Mouse (Mus musculus) brain, embryonic 14.5 days (tissue): ENCODE measurements around the gene Abhd4.

Source experiments
- CTCF ChIP-seq: fragments of 200-500 bp; IDR thresholded peaks from 2 replicates; pipeline ENCODE4 v1.5.1; 2012; ENCODE audit warnings: inconsistent platforms, mild to moderate bottlenecking, moderate library complexity, borderline replicate concordance; ENCODE audit not compliant: insufficient read depth, insufficient read length; ENCODE audit errors: extremely low read depth
- POLR2A ChIP-seq: fragments of 200-500 bp; IDR thresholded peaks from 2 replicates; pipeline ENCODE4 v1.6.1; 2012; ENCODE audit warnings: mild to moderate bottlenecking, inconsistent platforms, borderline replicate concordance; ENCODE audit not compliant: poor library complexity, insufficient read depth, insufficient read length, severe bottlenecking; ENCODE audit errors: extremely low read depth

- TF ChIP-seq POLR2A: no peak
- no peak for TF ChIP-seq CTCF
These were observed 22.6 kb upstream of the Abhd4 start for GRCm38 (mm10) chr14:54231176-54231956.
